Mouse (Mus musculus) liver, adult (tissue): ENCODE data around the gene Otub1.

Source experiments
- GATA4 ChIP-seq: IDR thresholded peaks from 2 replicates; pipeline ENCODE4 v1.6.1; 2014; ENCODE audit warnings: mild to moderate bottlenecking, low read length; ENCODE audit not compliant: insufficient replicate concordance

Otub1 gene

DNA sequence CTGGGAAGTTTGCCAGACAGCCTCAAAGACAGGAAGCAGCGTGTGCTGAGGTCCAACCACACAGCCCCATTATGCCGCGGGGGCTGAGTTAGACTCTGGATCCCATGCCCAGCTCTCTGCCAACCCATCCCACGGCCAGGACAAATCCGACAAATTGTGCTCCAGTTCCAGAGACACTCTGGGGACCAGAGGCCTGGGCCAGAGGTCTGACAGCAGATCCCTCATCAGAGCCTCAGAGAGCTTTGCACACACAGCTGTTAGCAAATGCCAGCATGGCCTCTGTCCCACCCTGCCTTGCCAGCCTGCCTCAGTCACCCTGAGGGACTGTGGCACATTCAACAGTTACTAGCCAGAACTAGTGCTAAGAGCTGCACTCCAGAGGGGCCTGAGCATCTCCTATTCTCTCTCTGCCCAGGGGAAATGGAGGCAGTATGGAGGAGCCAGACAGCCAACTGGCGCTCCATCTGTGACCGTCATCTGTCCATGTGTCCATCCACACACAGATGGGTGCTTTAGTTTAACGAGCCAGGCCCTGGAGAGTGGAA lies 57.5 kb downstream of the Otub1 start:
- TF ChIP-seq GATA4 = no peak
